Mouse (Mus musculus) heart, embryonic 10.5 days (tissue): ENCODE measurements around the gene Ncf1. TPM values are rescaled to one million over a fixed set of nuclear protein-coding genes. Genes with fewer than 3 reads are reported as not detected.
A peak's percentile ranks its signal among the peaks of the same experiment; 100 is the strongest.

Experiments used
- DNase-seq: peaks from one replicate; pipeline ENCODE4 v3.0.0-alpha.2; 2017; ENCODE audit warnings: low spot score
- H3K27ac ChIP-seq: fragments of 300-500 bp; sonication (generic); 2 replicates; pipeline ENCODE4 v1.5.1; 2016; ENCODE audit warnings: mild to moderate bottlenecking
- H3K27me3 ChIP-seq: fragments of 300-500 bp; sonication (generic); 2 replicates; pipeline ENCODE4 v1.6.1; 2016; ENCODE audit warnings: mild to moderate bottlenecking; ENCODE audit not compliant: poor library complexity, insufficient read depth, severe bottlenecking
- H3K36me3 ChIP-seq: fragments of 300-500 bp; sonication (generic); 2 replicates; pipeline ENCODE4 v1.6.1; 2016; ENCODE audit warnings: mild to moderate bottlenecking, moderate library complexity
- H3K4me1 ChIP-seq: fragments of 300-500 bp; sonication (generic); 2 replicates; pipeline ENCODE4 v1.6.1; 2016; ENCODE audit warnings: mild to moderate bottlenecking
- H3K4me3 ChIP-seq: fragments of 300-500 bp; sonication (generic); 2 replicates; pipeline ENCODE4 v1.5.1; 2016; ENCODE audit warnings: mild to moderate bottlenecking, moderate library complexity
- H3K9me3 ChIP-seq: fragments of 300-500 bp; sonication (generic); 2 replicates; pipeline ENCODE4 v1.6.1; 2016; ENCODE audit warnings: mild to moderate bottlenecking, moderate library complexity
- WGBS: fragments of 180-500 bp; shearing (Covaris S2); methylation state at CpG from one replicate; pipeline ENCODE4 v1.1.7; 2016; 5-methylcytosine and 5-hydroxymethylcytosine counted together
- polyA plus RNA-seq: library from polyadenylated mRNA; unstranded; fragments of >200 nt; fragmentation: Nextera tagmentation; extraction: Ambion mirVana; gene quantifications from 2 replicates; pipeline ENCODE4 v1.2.1, GENCODE M21; 2016

The Ncf1 gene
- polyA plus RNA-seq, 1 experiment from 2014 or later = 2.2 TPM

DNA sequence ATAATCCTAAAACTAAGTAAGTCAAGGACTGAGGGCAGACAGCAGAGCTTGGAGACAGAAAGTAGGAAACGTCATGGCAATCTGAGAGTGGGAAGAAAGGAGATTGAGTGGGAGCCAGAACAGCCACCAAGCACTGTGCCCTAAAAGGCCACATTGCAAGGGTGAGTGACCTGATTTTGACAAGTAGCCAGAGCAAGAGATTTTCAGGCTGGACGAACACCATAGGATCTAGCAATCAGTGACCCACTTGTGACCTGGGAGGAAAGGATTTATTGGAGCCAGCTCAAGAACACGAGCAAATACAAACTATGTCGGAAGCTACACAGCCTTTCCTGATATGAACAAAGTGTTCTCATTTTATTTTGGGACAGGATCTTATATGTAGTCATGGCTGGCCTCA is 46.7 kb downstream of the Ncf1 start:
- Histone ChIP-seq H3K27me3 (0 out of 2 replicates have a peak, but pooled peaks cover 5% of the 10 kb centered on the region), H3K36me3 (no peaks in the 10 kb centered on the region), H3K4me3 (peak overlapping the region; percentile 90), H3K4me1 (peaks cover 17% of the 10 kb centered on the region; the same call in 1 of the 2 replicates), H3K9me3 (no peaks in the 10 kb centered on the region), H3K27ac (peak overlapping the region; percentile 99; the same call in 1 of the 2 replicates)
- whole genome bisulfite sequencing = 74% methylated on average over 4 of the region's 4 CpGs
- DNase-seq = no peak

DNA sequence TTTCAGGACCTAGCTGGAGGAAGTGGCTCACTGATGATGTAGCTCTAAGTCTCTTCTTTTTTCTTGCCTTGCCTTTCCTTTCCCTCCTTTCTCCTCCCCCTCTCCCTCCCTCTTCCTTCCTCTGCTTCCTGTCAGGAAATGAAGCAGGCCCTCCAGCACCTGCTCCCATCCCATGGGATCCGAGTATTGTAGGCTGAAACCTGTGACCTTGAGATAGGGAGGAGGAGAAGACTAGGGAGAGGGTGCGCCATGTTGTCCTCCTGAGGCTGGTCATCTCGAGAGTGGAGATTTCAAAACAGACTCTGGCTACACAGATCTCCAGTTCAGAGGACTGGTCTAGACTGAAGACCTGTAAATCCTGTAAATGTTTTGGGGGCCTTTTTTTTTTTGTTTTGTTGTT is 47.3 kb downstream of the Ncf1 start:
- no peaks in the 10 kb centered on the region for H3K36me3 ChIP-seq
- H3K27ac ChIP-seq = no peak overlapping the region
- H3K9me3 ChIP-seq = no peaks in the 10 kb centered on the region
- 0 out of 2 replicates have a peak, but pooled peaks cover 5% of the 10 kb centered on the region for H3K27me3 ChIP-seq
- H3K4me1 ChIP-seq = peaks cover 17% of the 10 kb centered on the region; the same call in 1 of the 2 replicates
- no peak for DNase-seq
- WGBS = 53% methylated on average over 3 of the region's 3 CpGs
- no peak overlapping the region for H3K4me3 ChIP-seq

- Histone ChIP-seq H3K27ac (no peak overlapping the region), H3K4me1 (peaks cover 30% of the 10 kb centered on the region), H3K27me3 (0 out of 2 replicates have a peak, but pooled peaks cover 5% of the 10 kb centered on the region), H3K9me3 (no peaks in the 10 kb centered on the region), H3K4me3 (no peak overlapping the region), H3K36me3 (no peaks in the 10 kb centered on the region)
- peak; percentile 85 for DNase-seq
- 31% methylated on average over 7 of the region's 7 CpGs for WGBS
Observed at GRCm38 (mm10) chr5:134179871-134180270, 49.6 kb downstream of the Ncf1 start.

- H3K4me3 ChIP-seq = no peak overlapping the region
- H3K27me3 ChIP-seq = 0 out of 2 replicates have a peak, but pooled peaks cover 5% of the 10 kb centered on the region
- 68% methylated on average over 7 of the region's 7 CpGs for WGBS
- no peak for DNase-seq
- no peak overlapping the region for H3K27ac ChIP-seq
- H3K9me3 ChIP-seq = no peaks in the 10 kb centered on the region
- peaks cover 26% of the 10 kb centered on the region for H3K4me1 ChIP-seq
- peaks cover 6% of the 10 kb centered on the region for H3K36me3 ChIP-seq
Observed at GRCm38 (mm10) chr5:134178536-134178935, 50.9 kb downstream of the Ncf1 start.

DNA sequence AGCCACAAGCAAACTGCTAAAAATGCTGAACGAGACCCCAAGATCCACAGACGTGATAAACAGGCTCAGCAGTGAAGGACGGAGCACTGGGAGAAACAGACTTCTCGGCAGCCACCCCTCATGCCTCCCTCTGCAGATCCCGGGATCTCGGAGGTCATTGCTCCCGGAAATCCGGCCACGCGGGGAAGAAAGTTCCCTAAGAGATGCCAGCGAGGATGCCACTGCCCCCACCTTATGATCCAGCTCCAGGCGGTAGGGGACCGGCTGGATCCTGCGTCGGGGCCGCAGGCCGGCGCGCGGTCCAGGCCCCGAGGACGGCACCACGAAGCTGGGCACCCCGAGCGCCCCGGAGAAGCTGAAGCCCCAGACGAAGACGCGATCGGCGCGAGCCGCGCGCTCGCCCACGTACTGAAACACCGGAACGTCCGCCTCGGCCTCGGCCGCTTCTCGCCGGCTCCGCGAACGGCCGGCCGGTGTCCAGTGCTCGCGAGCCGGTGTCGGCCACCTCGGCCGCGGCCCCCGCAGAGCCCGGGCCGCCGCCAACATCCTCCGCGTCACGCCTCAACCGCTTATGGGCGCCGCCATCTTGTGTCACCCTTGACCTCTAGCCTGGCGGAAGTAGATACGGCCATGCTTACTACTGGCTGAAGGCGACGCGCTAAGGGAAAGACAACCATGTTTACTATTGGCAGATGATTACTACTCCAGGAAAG is 53.1 kb downstream of the Ncf1 start, which contains the start of gene Rcc1l:
Rcc1l (minus strand) TSS at position 606 of the 713 bp plus-strand sequence.
- no peaks in the 10 kb centered on the region for H3K9me3 ChIP-seq
- under 1% methylated on average over 72 of the region's 72 CpGs for WGBS

GRCm38 (mm10) chr5:134175696-134176095 is 53.7 kb downstream of the Ncf1 start:
- H3K4me3 ChIP-seq = peak overlapping the region; percentile 99
- H3K4me1 ChIP-seq = peaks cover 17% of the 10 kb centered on the region
- no peaks in the 10 kb centered on the region for H3K9me3 ChIP-seq
- no peak for DNase-seq
- peaks cover 24% of the 10 kb centered on the region for H3K36me3 ChIP-seq
- H3K27me3 ChIP-seq = 0 out of 2 replicates have a peak, but pooled peaks cover 5% of the 10 kb centered on the region
- 9% methylated on average over 10 of the region's 10 CpGs for WGBS
- peak overlapping the region; percentile 96 for H3K27ac ChIP-seq

More for the DNA sequence above, 53.1 kb downstream of the Ncf1 start, which contains the start of gene Rcc1l:
- H3K27ac ChIP-seq = peak within 1 kb of the TSS; percentile 96
- 0 out of 2 replicates have a peak, but pooled peaks cover 5% of the 10 kb centered on the region for H3K27me3 ChIP-seq
- peaks cover 18% of the 10 kb centered on the region for H3K36me3 ChIP-seq
- peaks cover 17% of the 10 kb centered on the region for H3K4me1 ChIP-seq
- peak; percentile 95 for DNase-seq
- H3K4me3 ChIP-seq = peak within 1 kb of the TSS; percentile 99

GRCm38 (mm10) chr5:134173206-134173605 is 56.2 kb downstream of the Ncf1 start:
- 0 out of 2 replicates have a peak, but pooled peaks cover 4% of the 10 kb centered on the region for H3K27me3 ChIP-seq
- WGBS = 42% methylated on average over 4 of the region's 4 CpGs
- peaks cover 17% of the 10 kb centered on the region for H3K4me1 ChIP-seq
- H3K36me3 ChIP-seq = peaks cover 45% of the 10 kb centered on the region
- H3K9me3 ChIP-seq = no peaks in the 10 kb centered on the region
- no peak for DNase-seq
- no peak overlapping the region for H3K27ac ChIP-seq
- H3K4me3 ChIP-seq = no peak overlapping the region

DNA sequence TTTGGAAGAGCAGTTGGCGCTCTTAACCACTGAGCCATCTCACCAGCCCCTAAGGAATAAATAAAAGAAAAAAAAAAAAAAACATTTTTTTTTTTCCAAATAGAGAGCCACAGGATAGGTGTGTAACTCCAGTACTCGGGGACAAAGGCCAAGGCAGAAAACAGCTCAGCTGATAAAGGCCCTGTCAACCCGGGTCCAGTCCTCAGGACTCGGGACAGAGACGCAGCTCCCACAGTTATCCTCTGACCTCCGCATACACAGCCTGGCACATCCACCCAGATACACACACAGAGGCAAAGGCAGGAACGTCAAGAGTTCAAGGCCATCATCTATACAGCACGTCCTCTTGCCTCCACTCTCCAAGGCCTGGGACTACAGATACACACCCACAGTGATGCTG is 59.3 kb downstream of the Ncf1 start:
- Histone ChIP-seq H3K4me3 (no peak overlapping the region), H3K27me3 (no peaks in the 10 kb centered on the region), H3K9me3 (no peaks in the 10 kb centered on the region), H3K36me3 (peaks cover 68% of the 10 kb centered on the region), H3K4me1 (peaks cover 5% of the 10 kb centered on the region), H3K27ac (no peak overlapping the region)
- WGBS = 91% methylated on average over 8 of the region's 8 CpGs
- DNase-seq = no peak

Other genes with a start within 250 kb of the Ncf1 start
- gene Castor2, start 129.9 kb downstream of the Ncf1 start, polyA plus RNA-seq = 5.1 and 5.8 TPM in 2 replicates
- gene Rcc1l, start 52.9 kb downstream of the Ncf1 start, polyA plus RNA-seq = 32.9 and 36.7 TPM in 2 replicates
- gene Gtf2ird2, start 45.6 kb downstream of the Ncf1 start, polyA plus RNA-seq = 5.4 and 6.3 TPM in 2 replicates
- 130 and 141 TPM in 2 replicates for gene Gtf2i, start 85.1 kb upstream of the Ncf1 start, polyA plus RNA-seq
- gene Gtf2ird1, start 227.1 kb upstream of the Ncf1 start, polyA plus RNA-seq = 64.1 and 74.8 TPM in 2 replicates